Mouse (Mus musculus) adipocyte (in vitro differentiated cells): Measurements from ENCODE around the gene Tmem132e.

Experiments
- DNase-seq: peaks from one replicate; pipeline ENCODE4 v3.0.0-alpha.2; 2016; ENCODE audit warnings: low spot score

Tmem132e gene

DNA sequence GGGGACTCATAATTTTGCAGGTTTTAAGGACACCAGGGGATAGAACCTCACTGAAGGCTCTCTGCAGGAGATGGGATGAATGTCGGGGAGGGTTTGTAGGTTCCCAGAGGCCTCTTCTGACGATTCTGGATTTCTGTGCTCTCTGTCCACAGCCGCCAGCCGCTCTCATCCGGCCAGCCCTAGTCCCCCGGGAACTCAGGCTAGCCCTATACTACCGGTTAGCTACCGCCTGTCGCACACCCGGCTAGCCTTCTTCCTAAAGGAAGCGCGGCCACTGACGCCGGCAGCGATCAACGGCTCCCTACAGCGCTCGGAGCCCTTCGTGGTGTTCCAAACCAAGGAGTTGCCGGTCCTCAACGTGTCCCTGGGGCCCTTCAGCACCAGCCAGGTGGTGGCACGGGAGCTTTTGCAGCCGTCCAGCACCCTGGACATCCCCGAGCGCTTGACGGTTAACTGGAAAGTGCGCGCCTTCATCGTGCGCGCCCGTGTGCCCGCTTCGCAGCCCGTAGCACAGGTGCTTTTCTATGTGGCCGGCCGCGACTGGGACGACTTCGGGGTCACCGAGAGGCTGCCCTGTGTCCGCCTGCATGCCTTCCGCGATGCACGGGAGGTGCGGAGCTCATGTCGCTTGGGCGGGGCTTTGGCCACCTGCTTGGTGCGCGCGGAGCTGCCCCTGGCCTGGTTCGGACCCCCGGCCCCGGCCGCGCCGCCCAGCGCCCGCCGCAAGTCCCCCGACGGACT lies 45.6 kb downstream of the Tmem132e start:
- DNase-seq: no peak

DNA sequence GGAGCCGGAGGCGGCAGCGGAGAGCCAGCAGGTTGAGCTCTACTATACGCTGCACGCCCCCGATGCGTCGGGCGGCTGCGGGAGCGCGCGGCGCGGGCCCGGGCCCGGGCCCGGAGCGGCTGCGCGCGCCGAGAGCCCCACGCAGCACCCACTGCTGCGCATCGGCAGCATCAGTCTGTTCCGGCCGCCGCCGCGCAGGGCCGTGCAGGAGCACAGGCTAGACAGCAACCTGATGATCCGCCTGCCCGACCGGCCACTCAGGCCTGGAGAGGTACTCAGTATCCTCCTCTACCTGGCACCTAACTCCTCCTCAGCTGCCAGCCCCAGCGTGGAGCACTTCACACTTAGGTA lies 46.1 kb downstream of the Tmem132e start:
- DNase-seq: no peak

DNA sequence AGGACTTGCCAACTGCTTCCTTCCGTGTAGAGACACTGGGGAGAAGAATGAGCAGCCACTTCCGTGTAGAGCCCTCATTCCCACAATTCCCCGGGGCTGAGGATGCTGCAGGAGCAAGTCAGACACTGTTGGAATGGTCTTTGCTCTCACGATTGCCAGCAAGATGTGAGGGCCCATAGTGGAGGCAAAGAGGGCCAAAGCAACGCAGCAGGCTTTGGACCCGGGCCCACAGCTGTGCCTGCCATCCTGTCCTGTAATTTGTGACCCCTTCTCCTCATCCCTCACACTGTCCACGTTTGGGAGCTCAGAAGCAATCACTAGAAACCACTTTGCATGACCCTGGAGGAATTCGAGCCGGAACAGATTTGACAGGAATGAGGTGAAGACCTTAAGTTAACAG lies 59.8 kb downstream of the Tmem132e start:
- no peak for DNase-seq

DNA sequence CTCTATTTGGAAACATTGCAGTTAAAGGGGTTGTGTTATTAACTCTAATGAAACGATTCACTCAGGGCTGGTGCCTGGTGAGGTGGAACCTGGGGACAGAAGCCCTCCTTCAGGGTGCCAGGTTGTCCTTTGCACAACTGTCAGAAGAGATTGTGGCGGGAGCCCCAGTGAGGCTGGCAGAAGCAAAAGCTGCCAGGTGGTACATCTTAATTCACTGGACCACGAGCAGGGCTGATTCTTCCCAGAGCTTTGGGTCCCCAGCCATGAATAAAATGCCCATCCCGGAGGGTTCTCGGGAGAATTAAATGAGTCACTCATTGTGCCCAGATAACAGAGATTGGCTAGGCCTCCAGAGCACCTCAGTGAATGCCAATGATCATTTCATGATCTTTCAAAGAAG lies 63.8 kb downstream of the Tmem132e start:
- no peak for DNase-seq

DNA sequence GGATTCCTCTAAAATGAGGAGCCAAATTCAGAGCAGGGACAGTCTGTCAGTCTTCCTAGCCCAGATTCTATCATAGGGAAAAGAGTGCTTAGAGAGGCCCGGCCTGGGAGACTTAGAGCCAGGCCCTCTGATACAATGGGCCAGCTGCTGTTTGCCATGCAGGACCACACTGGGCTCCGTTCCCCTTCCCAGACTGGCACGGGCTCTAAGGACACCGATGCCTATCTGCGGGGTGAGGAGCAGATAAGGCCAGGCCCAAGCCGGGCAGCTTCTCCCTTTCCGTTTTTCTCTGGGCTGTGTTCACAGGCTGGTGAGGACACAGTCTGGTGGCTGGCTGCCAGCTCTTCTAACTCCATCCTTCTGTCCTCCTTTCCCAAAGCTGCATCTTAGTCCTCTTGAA lies 64.5 kb downstream of the Tmem132e start:
- no peak for DNase-seq

DNA sequence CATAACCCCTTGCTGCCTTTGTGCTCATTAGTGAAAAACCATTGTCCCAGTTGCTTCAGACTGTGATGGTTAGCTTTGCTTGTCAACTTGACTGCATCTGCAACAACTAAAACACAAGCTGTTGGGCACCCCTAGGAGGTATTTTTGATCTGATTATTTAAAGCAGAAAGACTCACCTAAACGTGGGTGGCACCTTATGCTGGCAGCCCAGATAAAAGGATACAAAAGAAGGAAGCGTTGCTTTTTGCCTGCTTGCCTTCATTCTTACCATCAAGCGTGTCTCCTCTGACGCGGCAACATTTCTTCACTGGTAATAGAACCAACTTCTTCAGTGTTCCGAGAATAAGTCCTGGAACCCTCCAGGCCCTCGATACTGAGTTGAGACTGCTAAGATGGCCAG lies 72.6 kb downstream of the Tmem132e start:
- DNase-seq: no peak

DNA sequence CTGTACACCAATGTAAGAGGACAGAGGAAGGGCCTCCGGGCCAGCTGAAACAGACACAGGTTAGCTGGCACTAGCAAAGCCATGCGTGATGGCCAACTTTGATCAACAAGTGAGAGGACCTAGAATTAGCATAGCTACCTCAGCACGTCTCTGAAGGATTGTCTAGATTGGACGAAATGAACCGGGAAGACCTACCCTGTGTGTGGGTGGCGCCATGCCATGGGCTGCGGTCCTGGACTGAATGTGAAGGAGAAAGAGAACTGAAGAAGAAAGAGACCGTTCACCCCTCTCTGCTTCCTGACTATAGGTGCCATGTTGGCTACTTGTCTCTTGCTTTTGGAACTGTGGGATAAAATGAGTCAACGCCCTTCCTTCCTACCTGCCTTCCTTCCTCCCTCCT lies 76.8 kb downstream of the Tmem132e start:
- DNase-seq: no peak

DNA sequence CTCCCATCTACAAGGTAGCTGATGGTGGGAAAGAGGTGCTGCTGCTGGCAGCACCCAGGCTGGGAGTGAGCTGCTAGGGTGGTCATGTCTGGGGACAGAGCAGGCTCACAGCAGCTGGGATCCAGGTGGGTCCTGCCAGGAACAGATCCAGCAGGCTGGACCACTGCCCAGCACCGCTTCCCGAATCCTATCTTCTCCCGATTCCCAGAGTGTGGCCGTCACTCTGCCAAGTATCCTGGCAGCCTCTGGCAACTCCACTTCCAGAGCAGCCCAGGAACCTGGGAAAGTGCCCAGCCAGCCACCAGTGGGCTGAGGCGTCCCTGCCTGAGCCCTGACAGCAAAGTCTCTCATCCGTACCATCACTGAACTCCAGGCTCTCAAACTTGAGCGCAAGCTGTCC lies 78.5 kb downstream of the Tmem132e start:
- DNase-seq: no peak

DNA sequence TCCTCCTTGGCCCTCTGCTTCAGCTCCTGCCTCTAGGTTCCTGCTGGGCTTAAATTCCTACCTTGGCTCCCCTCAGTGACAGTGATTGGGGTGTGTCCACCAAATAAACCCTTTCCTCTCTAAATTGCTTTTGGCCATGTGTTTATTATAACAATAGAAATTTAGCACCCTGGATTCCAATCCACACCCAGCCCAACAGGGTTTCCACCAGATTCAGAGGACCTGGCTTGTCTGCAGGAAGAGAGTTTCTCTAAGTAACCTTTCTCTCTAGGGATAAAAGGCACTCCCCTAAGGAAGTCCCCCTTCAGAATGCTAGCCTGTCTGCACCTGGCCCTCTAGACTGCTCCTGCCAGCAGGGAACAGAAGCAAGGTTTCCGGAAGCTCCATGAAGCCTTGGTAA lies 82.4 kb downstream of the Tmem132e start:
- DNase-seq: no peak

DNA sequence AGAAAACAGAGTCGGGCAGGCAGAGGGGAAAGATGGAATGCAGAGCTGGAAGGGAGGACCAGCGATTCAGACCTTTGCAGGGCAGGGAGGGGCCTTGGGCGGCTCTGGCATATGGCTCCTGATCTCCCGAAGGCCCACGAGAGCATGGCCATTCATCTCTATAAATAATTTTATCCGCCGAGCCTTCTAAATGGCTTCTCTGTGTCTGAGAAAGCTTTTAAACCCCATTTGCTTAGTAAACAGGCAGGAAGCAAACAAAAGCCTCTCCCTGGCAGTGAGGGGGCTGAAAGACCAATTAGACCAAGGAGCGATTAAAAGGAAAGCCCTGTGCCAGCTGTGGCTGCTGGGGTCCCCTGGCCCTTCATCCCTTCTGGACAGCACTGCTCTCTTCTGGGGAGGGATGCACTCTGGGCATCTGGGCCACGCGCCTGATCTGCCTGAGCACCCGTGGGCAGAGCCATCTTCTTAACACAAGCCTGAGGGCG lies 84.5 kb downstream of the Tmem132e start:
- DNase-seq: no peak

DNA sequence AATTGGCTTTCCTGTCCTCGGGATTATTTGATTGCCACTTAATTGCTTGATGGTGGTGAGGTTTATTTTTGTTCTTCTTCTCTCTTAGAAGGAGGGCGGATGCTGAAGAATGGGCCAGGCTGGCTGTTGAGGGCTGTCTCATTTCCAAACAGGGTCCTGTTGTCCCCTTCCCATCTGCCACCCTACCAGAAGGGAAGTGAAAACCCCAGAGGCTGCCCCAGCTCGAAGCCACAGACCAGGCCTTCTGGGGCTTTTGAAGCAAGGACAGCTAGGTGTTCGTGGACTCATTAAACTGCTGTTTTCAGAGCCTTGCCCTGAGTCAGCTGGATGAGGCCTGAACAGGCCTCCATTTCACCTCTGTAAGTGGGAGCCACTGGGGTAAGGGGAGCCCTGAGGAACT lies 87.4 kb downstream of the Tmem132e start:
- DNase-seq: no peak

DNA sequence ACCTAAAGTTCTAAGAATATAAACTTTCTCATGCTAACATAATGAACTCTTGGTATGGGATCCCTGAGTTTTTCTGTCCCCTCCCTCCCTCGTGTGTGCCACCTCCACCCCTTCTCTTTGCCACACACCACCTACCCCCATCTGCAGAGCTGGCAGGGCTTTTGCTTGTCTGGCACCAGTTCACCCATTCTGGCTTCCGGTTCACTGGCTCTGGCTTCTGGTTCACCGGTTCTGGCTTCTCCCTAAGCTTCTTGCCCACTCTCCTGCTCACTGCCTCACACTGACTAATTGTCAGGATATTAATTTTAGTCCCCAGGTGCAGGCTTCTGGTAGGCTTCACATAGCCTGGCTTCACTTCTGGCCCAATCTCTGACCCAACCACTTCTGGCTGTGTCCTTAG lies 88.7 kb downstream of the Tmem132e start:
- DNase-seq: no peak

DNA sequence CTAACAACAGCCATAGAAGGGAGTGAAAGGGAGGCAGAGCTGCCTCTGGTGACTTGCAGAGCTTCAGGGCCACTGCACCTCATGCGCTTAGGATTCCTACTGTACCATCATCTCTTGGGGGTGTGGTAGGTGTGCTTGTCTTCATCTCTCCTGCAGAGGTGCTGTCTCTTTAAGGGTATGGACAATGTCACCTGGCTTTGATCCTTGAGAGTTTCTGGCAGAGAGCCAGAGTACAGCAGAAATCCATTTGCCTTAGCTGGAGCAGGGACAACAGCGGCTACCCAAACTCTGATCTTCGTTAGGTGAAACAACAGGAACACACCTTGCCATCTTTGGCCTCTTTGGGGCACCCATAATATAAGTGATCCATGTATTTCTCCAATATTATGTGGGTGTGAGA lies 92.2 kb downstream of the Tmem132e start:
- DNase-seq: no peak

DNA sequence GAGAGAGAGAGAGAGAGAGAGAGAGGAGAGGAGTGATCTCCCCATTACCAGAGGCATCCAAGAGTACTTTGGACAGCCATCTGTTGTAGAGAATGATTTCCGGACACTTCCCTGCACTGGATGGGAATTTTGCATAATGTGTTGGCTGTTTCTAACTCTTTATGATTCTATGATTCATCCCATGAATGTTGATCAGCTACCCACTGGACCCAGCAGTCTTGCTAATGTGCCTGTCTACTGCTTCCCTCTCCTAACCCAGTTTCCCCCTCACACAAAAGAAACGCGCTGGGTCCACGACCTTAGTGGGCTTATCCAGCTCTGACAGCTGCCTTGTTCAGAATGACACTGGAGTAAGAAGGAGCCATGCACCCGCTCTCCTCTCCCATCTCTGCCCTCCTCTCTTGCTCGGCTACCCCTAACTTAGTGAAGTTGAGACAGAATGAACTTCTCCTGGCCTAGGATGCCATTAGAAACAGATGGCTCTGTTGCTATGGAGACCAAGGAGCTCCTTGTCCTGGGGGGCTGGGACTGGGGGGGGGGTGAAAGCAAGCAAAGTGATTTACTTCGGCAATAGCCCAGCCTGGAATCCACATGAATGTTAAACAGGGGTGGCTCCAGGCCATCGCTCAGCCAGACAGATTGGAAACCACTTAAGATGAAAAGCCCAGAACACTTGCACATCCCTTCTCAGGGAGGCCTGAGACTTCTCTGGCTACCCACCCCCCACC lies 98.8 kb downstream of the Tmem132e start:
- no peak for DNase-seq

DNA sequence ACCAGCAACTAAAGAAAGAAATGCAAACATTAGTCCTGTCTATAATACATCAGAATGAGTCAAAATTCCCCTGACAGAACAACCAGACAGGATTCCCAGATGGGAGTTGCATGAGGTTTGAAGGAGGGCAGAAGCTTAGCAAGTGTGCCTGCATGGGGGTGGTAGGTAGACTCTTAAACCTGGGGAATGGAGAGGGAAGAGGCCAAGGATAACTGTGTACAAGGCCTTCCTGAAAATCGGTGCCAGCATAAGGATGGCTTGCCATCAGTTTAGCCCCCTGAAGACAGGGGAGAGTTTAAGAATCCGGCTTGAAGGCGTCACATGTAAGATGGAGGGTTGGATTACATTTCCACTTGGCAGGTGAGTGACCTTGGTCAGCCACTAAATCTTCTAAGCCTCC lies 102.2 kb downstream of the Tmem132e start:
- DNase-seq: no peak
